Mouse (Mus musculus): ENCODE measurements around the gene Thop1. TPM values are rescaled to one million over a fixed set of nuclear protein-coding genes. Genes with fewer than 3 reads are reported as not detected.
"Not testable (repeated sequence)": the region's sequence is repeated elsewhere in the genome, so short reads cannot be mapped to it uniquely, and the experiment has no call there.

Thop1 gene
- total RNA-seq (2021): 10 to 100 TPM; 50.5 to 54.2 TPM

DNA sequence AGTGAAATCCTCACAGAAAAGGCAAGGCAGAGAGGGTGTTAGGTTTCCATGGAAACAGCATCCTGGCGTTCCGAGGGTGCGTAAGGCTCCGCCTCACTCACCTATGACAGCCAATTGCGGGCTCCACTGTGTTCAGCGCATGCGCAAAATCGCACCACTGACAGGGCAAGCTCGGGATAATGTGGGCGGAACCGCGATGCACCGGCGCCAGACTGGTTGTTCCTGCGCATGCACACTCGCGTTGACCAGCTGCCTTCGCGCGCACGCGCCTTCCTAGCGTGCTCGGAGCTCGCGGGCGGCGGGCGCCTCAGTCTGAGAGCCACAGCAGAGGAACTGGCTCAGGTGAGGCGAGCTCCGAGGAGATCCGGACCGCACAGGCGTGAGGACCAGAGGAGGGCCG is at the start of gene Thop1:
Gene Thop1, plus strand, starts transcription at position 200 of the 400 bp plus-strand sequence.
- peak; percentile 98 to 99 for DNase-seq (ENCODE audit: low spot score in 2 of 2)
- intact Hi-C loops (cut with DNase I): loop anchor here (2.0 kb wide), 1 partner anchor 67 kb away; no protein-coding TSS in a partner anchor

DNA sequence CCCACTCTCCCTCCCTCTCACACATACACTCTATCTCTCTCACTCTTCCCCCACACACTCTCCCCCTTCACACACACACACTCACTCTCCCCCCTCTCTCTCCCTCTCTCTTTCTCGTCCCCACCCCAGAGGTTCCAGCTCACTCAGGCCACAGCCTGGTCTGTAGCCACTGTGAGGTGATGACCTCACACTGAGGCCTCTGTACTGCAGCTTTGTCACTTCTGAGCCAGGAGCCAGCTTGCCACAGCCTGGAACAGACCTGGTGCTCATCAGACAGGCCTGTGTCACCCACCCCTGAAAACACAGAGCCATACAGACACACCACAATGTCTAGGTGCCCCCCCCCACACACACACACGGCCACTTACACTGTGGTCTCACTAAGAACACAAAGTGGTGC is 49.6 kb upstream of the Thop1 start:
- DNase-seq (ENCODE audit: low spot score in 2 of 2): no peak
- intact Hi-C loops (cut with DNase I): loop anchor here (2.0 kb wide), 1 partner anchor 19 kb away; no protein-coding TSS in a partner anchor

DNA sequence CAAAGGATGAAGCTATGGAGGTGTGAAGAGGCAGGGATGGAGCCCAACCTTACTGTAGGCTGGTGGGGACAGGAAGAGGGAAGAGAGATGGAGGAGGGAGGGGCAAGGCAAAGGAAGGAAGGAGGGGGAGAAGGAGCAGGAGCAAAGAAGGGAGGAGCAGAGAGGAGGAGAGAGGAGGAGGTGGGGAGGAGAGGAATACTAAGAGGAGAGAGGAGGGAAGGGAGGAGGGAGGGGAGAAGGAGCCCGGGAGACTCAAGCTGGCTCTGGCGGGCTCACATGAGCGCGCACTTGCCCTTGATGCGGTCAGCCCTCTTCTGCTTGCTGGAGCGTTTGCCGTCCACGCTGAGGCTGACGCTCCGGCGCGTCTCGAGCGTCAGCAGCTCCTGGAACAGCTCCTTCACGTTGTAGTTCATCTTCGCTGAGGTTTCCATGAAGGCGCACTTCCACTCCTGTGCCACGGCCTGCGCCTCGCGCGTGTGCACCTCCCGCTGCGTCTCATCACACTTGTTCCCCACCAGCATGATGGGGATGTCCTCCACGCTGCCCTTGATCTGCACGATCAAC is 48.2 kb upstream of the Thop1 start:
- intact Hi-C loops (cut with DNase I): loop anchor here (2.0 kb wide), 1 partner anchor 21 kb away; no protein-coding TSS in a partner anchor
- DNase-seq (ENCODE audit: low spot score in 2 of 2): peak in 1 of 2 experiments; percentile 51

DNA sequence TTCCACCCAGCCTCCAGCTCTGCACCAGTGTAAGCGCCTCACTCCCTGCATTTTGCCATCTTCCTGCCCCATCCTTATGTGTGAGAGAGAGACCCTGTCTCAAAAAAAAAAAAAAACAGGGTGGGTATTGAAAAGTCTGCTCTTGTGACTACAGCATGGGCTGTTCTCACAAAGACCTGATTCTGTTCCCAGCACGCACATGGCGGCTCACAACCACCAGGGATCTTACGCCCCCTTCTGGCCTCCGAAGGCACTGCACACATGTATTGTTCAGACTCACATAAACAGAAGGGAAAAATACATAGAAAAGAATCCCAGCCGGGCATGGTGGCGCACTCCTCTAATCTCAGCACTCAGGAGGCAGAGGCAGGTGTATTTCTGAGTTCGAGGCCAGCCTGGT is 47.1 kb upstream of the Thop1 start:
- DNase-seq (ENCODE audit: low spot score in 2 of 2): no peak
- intact Hi-C loops (cut with DNase I): no loop called here

DNA sequence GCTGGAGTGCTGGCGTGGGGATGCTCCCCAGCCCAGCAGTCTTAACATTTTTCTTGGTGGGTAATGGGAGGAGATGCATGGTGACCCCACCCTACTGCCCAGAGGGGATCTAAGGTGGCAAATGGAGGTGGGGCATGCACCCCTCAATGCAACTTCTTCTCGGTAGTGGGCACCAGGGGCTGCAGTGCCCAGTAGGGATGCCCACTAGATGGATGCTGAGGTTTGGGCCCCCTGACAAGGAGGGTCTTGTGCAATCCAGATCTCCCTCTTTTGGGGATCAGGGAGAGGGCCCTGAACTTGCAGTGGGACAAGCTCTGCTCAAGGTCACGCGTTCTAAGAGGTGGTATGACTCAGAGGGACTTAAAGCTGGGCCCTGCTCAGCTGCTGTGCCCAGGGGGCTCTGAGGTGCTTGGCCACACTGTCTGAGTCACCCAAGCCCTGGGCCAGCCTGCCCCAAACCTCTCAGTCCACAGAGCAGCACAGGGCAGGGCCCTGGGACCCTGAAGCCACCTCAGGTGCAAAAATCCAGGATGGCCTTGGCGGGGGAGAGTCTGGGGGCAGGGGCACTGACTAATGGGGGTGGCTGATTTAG is 45.4 kb upstream of the Thop1 start:
- intact Hi-C loops (cut with DNase I): no loop called here
- DNase-seq (ENCODE audit: low spot score in 2 of 2): no peak

DNA sequence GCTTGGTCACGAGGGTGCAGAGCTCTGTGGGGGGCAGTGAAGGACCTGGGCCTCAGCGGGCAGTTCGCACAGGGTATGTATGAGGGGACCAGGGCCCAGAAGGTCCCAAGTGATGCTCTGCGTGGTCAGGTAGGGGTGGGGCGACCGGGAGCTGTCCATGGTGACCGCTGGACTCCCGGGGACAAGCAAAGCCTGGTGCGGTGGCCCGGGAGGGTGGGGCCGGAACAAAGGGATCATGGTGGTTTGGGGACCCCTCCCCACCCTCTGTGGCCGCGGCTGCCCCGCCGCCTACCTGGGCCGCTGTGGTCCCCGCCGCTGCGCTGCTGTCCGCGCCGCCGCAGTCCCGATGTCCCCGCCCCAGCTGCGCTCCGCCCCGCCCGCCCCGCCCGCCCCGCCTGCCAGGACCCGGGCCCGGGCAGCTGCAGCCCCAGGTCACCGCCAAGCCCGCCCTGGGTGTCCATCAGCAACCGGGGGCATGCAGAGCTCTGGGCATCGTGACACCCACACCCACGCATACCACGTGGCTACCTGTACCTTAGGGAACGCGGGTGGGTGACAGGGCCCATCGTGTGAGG is 44.7 kb upstream of the Thop1 start:
- DNase-seq (ENCODE audit: low spot score in 2 of 2): no peak
- intact Hi-C loops (cut with DNase I): no loop called here

DNA sequence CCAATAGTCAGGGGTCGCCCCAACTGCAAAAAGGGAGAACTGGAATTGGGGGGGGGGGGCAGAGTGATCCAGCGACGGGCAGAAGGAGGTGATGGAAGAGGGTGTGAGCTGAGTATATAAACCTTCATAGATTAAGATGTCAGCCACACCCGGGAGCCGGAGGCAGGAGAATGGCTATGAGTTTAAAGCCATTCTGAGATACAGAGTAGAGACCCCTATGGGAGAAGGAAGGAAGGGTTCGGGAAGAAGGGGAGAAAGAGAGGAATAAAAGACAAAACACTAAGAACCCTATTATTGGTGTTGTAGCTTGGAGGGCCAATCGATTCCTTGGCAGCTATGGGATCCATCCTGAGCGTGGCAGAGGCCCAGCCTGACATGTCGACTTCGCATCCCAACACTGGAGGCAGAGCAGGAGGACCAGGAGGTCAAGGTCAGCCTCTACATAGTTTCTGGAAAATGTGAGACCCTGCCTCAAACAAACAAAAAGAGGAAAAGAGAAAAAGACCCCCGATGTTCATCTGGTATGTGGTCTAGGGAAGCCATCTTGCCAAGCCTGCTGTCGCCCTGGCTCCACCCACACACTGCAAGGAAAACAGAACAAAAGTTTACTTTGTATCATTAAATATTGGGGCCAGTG is 44.1 kb upstream of the Thop1 start, which contains the start of gene Diras1:
Gene Diras1, minus strand, starts transcription at position 24 of the 637 bp plus-strand sequence.
- DNase-seq (ENCODE audit: low spot score in 2 of 2): no peak
- intact Hi-C loops (cut with DNase I): no loop called here

DNA sequence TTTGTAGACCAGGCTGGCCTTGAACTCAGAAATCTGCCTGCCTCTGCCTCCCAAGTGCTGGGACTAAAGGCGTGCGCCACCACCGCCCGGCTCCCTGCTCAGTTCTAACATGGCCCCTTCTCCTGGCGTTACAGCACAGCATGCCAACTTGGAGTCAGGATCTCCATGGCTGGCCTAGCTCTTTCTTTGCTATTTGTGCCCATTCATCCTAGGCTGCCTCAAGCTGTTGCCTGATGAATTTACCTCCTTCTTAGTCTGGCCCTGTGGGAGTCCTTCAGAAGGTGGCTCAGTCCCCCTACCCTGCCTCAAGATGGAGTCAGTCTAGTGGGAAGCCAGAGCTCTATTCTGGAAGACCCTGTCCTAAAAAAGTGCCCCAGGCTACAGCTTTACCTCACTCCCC is 43.0 kb upstream of the Thop1 start:
- intact Hi-C loops (cut with DNase I): no loop called here
- no peak for DNase-seq (ENCODE audit: low spot score in 2 of 2)

DNA sequence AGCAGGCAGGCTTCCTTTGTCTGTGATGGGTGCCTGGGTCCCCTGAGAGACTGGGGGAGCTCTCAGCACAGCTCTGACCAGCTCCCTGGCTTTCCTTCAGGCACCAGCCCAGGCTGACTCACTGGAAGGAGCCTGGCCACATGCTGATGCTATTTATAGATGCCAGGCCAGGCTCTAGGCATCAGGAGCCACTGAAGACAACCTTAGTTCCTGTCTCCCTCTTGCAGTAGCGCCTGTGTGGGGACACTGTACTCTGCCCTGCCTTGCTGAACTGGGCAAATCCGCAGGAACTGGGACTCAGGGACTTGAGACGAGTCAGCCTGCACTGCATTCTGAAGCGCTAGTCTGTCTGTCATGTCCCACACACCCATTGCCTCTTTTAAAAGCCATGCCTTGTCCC is 42.5 kb upstream of the Thop1 start:
- peak; percentile 38 to 67 for DNase-seq (ENCODE audit: low spot score in 2 of 2)

DNA sequence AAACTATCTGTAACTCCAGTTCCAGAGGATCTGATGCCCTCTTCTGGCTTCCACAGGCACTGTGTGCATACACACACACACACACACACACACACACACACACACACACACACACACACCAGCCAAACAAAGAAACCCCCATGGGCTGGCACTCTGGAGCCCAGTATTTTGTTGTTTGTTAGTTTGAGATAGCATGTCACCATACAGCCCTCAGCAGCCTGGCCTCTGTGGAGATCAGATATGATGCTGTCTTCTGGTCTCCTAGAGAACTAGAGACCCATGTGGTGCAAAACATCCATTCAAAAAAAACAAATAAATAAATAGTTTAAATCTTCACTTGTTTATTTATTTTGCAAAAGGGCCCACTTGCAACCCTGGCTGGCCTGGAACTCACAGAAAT is 41.6 kb upstream of the Thop1 start:
- no peak for DNase-seq (ENCODE audit: low spot score in 2 of 2)
- intact Hi-C loops (cut with DNase I): no loop called here

More for the DNA sequence above, 42.5 kb upstream of the Thop1 start:
- intact Hi-C loops (cut with DNase I): no loop called here

DNA sequence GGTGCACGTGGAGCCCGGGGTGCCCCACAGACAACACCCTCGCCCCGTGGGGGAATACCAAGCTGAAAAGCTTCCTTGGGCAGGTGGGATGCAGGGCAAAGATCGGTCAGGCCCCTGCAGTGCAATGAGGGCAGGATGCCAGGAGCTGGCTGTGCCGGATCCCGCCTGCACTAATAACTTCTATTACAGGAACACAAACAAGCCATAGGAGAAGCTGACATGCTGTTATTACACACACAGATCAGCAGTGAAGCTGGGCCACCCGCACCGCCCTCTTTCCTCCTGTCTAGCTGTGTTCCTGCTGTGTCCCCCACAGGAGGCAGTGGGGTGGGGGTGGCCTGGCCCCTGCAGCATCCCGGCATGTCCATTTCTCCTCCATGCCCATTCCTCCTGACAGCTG is 40.8 kb upstream of the Thop1 start:
- DNase-seq (ENCODE audit: low spot score in 2 of 2): no peak
- intact Hi-C loops (cut with DNase I): no loop called here

DNA sequence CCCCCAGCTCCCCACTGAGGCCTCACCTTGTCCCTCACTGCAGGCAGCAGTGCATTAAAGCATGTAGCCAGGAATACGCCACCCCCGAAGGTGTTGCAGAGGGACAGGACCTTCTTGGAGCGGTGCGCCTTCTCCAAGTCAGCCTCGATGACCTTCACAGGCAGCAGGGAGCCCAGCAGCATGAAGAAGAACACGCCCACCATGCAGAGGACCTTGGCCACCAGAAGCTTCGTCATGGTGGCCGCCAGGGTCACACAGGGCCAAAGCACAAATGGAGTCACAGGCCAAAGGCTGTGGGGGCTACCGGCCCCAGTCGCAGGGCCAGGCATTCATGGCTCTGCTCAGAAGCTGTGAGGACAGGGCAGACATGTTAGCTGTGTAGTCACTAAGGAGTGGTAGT is 36.2 kb upstream of the Thop1 start:
- intact Hi-C loops (cut with DNase I): no loop called here
- DNase-seq (ENCODE audit: low spot score in 2 of 2): no peak

DNA sequence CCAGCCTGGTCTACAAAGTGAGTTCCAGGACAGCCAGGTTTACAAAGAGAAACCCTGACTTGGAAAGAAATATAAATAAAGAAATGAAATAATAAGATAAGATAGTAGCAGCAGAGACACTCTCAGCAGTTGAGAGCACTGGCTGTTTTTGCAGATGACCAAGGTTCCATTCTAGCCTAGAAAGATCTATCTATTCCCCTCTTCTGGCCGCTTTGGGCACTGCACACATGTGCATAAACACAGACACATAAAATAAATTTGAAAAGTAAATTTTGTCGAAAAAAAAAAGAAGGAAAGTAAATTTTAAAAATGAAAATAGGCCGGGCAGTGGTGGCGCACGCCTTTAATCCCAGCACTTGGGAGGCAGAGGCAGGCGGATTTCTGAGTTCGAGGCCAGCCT is 33.6 kb upstream of the Thop1 start:
- no peak for DNase-seq (ENCODE audit: low spot score in 2 of 2)
- intact Hi-C loops (cut with DNase I): no loop called here

DNA sequence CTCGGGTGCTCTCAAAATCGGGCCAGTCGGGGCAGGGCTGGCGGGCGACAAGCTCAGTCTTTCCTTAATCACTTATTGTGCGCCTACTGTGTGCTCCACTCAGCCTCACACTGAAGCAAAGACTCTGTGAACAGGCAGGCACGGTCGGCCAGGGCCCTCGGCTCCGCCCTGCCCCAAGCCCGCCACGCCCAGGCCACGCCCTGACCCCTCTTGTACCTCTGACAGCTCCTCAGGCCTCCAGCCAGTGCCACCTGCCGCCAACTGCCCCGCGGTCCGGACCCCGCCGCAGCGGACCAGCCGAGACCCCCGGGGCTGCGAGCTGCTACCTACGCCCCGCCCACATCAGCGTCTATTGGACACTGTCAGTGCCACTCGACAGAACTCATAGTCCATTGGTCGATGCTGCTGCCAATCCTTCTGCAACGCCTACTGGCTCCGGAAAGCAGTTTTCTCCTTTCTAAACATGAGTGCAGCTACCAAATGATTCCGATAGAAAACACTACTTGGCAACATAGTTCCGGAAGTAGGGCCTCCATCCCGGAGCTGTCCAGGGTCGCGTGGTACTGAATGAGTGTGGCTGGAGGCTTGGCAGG is 32.8 kb upstream of the Thop1 start, which contains the start of gene Slc39a3:
Gene Slc39a3, minus strand, starts transcription at position 439 of the 593 bp plus-strand sequence.
- peak; percentile 99 to 100 for DNase-seq (ENCODE audit: low spot score in 2 of 2)
- intact Hi-C loops (cut with DNase I): no loop called here

DNA sequence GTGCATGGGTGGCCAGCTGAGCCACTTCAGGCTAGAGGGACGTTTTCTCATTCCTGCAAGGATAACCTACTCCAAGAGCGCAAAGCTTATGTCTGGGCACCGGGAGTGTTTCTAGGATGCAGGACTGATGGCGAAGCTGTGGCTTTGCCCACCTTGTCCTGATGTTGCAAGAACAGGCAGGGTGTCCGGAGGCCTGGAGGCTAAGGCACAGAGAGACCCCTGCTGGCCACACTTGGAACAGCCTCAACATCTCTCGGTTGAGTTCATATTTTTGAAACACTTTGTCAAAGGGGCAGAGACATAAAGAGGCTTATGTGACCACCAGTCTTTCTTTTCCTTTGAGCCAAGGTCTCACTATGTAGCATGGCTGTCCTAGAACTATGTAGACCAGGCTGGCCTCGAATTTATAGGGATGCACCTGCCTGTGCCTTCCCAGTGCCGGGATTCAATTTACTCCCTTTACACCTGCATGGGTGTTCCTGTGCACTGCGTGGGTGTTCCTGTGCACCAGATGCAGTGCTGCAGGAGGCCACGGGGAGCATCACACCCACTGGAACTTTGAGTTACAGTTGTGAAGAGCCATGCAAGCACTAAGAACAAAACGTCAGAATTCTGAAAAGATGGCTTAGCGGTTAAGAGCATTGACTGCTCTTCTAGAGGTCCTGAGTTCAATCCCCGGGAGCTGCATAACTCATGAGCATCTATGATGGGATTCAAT is 28.2 kb upstream of the Thop1 start:
- DNase-seq (ENCODE audit: low spot score in 2 of 2): peak; percentile 63 to 72
- intact Hi-C loops (cut with DNase I): loop anchor here (1.0 kb wide), 1 partner anchor 42 kb away; no protein-coding TSS in a partner anchor

DNA sequence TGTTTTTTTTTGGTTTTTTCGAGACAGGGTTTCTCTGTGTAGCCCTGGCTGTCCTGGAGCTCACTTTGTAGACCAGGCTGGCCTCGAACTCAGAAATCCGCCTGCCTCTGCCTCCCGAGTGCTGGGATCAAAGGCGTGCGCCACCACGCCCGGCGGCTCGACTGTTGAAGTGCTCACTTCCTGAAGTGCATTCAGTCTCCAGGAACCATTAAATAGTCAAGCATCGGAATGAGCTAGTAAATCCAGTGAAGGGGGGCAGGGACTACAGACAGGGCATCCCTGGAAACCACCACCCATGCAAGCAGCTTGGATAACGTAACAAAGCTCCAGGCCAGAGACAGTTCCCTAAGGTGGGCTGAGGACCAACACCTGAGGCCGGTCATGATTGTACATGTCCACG is 24.6 kb upstream of the Thop1 start:
- DNase-seq (ENCODE audit: low spot score in 2 of 2); intact Hi-C loops (cut with DNase I): not testable (repeated sequence)

DNA sequence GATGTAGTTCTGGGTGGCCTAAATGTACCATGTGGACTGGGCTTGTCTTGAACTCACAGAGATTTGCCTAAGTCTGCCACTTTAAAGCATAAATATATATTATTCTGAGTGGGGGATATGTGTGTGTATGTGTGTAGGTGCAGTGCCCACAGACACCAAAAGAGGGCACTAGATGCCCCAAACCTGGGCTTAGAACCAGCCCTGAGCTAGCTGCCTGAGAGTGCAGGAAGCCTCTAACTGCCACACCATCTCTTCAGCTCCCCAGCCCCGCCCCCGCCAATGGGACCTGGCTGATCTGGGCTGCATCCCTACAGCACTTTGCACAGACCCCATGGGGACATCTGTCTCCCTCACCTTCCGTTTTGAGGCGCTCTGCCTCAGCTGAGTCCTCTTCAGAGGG is 19.2 kb upstream of the Thop1 start:
- no peak for DNase-seq (ENCODE audit: low spot score in 2 of 2)
- intact Hi-C loops (cut with DNase I): no loop called here

DNA sequence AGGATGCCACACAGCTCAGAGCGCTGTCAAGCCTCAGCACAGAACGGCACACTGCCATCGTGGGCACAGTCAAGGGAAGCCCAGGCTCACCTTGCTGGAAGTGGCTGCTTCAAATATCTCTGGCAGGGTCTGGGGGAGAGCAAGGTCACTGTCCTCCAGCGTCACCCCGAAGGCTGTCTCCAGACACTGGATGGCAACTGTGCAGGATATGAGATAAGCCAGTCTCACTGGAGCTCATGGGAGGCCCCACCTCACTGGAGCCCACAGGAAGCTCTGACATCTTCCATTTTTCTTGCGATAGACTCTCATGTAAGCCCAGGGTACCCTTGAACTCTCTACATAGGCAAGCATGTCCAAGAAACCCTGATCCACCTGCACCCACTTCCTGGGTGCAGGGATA is 18.7 kb upstream of the Thop1 start:
- intact Hi-C loops (cut with DNase I): no loop called here
- no peak for DNase-seq (ENCODE audit: low spot score in 2 of 2)

DNA sequence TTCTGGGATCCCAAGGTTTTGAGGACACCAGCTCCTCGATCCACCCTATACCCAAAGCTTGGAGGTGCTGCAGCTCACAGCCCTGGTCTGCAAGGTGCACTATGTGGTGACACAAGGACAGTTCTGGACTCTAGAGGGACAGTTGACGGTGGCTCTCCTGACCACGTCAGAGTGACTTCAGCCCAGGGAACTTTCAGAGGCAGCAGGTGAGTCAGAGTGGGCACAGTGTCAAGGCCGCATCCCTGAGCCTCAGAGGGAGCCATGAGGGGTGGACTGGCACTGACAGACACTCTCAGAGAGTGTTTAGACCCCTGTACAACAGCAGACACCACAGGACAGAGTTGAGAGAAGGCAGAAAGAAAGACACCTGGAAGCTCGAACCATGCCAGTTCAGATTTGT is 17.3 kb upstream of the Thop1 start:
- DNase-seq (ENCODE audit: low spot score in 2 of 2): no peak
- intact Hi-C loops (cut with DNase I): no loop called here

DNA sequence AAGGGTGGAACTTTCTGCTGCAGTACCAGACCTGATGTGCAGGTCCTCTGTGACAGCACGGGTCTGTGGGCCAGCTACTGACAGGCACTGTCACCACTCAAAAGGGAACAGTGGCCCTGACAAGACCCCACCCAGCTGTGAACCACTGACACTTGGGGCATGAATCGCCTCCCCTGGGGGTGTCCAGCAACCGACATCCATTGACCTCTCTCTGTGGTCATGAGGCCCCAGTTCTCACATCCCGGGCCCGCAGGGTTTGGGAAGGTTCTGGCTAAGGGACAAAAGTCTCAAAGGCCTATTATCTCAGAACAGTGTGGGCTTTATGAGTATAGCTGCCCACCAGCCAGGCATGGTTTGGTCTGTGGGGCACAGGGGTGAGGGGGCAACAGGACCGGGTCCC is 14.7 kb upstream of the Thop1 start:
- DNase-seq (ENCODE audit: low spot score in 2 of 2): no peak
- intact Hi-C loops (cut with DNase I): no loop called here

All from left cerebral cortex, postnatal 25 days (tissue).